Mouse (Mus musculus) large intestine, adult 2 months (tissue): ENCODE data around the gene Ttc41. TPM values are rescaled to one million over a fixed set of nuclear protein-coding genes. Genes with fewer than 3 reads are reported as not detected.

ENCODE experiments used
- DNase-seq: peaks from one replicate; pipeline ENCODE4 v3.0.0-alpha.2; 2012; ENCODE audit warnings: low read depth, low spot score
- WGBS: fragments of 180-500 bp; shearing (Covaris S2); methylation state at CpG from one replicate; pipeline ENCODE4 v1.1.7; 2018; 5-methylcytosine and 5-hydroxymethylcytosine counted together
- polyA plus RNA-seq: library from polyadenylated mRNA; depleted of rRNA; stranded (reverse); fragments of >200 nt; gene quantifications from 2 replicates; pipeline ENCODE4 v1.2.3, GENCODE M21; 2012; rRNA removed

Gene Ttc41
- polyA plus RNA-seq, 1 experiment = 0.74 TPM

DNA sequence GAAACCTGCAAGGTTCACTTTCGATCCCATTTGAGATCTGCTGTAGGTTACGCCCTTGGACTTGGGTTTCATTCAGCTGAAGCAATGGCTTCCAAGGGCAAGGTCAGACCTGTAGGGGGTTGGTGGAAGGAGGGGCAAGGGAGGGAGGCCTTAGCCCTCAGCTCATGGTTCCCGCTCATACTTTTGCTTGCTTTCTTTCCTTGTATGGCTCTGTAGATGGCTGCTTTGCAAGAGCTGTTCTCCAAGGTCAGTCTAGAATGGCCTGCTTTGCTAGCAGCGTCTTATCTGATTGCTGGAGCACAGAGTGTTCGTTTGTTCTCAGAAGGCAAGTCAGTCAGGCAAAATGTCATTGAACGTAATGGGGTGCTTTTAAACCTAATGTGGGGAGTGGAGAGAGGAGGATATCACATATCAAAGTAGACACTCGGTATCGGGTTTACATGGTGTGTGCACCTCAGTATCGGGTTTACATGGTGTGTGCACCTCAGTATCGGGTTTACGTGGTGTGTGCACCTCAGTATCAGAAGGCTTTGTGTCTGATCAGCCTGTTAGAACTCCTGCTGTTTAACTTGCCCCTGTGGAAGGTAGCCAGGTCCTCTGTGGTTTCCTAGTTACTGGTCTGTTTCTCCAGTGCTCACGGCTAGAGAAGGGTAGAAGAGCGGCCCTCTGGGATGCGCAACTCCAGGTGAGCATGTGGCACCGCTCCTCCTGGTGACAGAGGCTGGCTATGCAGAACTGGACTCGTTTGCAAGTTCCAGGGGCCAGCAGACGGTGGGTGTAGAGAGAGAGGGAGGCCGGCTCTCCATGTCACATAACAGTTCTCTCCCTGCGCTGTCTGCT, 108.9 kb downstream of the Ttc41 start:
- WGBS = 81% methylated on average over 19 of the region's 19 CpGs
- DNase-seq = no peak

DNA sequence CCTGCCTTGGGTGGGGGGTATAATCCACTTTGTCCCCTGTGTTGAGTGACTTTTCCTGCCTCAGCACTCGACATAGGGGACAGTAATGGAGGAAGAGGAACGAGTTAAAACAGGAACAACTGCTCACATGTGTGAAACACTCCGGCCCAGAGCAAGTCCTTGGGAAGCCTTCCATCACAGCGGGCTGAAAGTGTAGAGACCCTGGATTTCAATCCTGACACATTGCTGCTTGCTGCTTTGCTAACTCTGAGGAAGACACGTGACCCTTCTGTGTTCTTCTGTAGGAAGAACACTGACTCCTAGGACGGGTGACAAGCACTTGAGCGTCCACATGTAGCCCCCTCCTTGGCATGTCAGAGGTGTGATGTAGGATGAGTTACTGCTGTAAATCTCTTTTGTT, 109.5 kb downstream of the Ttc41 start:
- WGBS = 88% methylated on average over 7 of the region's 7 CpGs
- no peak for DNase-seq

DNA sequence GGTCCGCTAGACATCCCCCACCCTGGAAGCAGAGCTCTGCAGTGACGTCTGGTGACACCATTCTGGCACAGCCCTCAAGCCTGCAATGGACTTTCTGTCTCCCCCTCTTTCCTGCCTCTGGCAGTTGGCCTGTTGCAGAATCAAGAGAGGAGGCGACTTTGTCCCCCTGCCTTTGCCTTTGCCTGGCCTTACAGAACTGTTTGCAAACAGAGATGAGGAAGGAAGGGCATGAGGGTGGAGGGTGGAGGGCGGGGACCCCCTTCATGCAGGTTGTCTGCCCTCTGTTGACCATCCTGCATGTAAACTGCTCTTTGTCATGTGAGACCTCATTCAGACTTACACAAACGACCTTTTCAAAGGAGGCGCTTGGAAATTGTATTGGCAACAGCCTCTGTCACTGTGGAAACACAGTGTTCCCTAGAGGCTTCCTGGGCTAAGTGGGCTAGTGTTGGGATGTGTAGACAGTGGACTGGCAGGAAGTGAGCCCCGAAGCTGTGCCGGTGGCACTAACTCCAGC, 114.1 kb downstream of the Ttc41 start:
- no peak for DNase-seq
- WGBS = 56% methylated on average over 8 of the region's 8 CpGs

DNA sequence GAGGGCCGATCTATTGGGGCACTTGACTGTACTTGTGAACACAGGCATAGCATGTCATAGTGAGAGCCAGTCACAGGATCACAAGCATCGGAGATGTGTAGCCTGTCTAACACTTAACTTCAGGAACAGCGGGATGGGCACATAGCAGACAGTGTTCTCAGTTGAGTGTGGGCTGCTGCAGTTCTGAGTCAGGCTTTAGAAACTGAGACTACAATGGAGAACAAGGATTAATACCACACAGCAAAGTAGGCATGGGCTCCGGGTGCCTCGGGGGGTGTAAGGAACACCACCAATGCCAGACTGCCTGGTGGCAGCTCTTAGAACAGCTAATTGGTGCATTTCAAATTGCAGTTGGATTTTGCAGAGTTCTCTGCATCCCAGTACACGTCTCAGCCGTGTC, 115.4 kb downstream of the Ttc41 start:
- no peak for DNase-seq
- WGBS = 95% methylated on average over 7 of the region's 7 CpGs

DNA sequence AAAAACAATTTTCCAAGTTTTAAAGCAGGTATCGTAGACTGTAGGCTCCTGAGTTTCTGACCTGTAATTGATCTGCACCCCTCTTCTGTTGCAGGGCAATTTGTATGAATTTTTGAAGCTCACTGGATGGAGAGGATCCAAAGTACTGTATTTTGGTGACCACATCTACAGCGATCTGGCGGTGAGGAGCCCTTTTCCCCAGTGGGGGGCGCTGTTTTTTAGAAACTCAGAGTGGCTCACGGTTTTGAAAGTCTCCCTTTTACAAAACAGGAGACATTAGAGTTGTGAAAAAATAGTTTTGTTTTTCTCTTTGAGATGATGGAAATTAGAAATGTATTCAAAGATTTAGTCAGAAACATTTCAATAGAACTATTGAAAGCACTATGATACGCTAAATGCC, 118.5 kb downstream of the Ttc41 start:
- WGBS = 87% methylated on average over 6 of the region's 6 CpGs
- DNase-seq = no peak

DNA sequence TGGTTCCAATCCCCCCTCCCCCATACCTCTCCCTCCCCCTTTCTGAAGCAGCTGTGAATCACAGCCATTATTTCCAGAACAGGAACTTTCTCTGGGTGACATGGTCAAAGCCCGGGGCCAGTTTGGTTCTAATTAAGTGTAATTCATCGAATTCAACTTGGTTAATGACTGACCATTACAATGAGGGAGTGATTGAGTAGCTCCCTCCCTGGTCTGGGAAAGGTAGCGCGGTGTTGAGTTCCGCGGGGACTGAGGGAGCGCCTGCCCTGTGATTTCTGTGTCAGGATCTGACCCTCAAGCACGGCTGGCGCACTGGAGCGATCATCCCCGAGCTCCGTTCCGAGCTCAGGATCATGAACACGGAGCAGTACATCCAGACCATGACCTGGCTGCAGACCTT, 119.3 kb downstream of the Ttc41 start:
- DNase-seq = no peak
- 91% methylated on average over 14 of the region's 14 CpGs for WGBS

DNA sequence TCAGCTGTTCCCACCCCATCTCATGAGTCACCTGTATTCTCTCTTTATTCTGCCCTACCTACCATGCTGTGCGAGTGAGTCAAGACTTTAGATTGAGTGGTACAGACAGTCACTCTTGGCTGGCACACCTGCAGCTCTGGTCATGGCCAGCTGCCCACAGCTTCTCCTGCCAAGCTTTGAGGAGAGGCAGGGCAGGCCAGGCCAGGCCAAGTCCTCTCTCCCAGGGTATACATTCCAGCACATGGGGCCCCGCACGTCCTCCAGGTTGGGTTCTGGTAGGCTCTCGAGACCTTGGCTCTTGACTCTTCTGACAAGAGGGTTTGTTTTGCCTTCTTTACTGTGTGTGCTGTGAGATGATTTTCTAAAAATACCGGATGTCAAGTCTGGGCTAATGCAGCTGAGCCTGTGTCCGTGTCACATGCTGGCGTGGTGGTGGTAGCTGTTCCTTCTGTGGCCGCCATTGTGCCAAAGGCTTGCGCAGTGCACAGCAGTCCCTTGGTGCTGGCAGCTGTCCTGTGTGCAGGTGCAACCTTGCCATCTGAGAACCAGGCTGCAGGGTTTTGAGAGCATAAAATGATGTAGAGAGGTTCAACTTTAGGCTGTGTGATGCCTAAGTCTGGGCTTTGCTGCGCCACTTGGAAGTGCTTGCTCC, 120.4 kb downstream of the Ttc41 start:
- DNase-seq = no peak
- 85% methylated on average over 10 of the region's 10 CpGs for WGBS

Other genes starting within 250 kb of the Ttc41 start
- 0.70 and 0.89 TPM in 2 replicates for gene Syn3, start 206.9 kb upstream of the Ttc41 start, polyA plus RNA-seq
- 93.0 and 94.2 TPM in 2 replicates for gene Hsp90b1, start 302 bp upstream of the Ttc41 start, polyA plus RNA-seq
- gene Gm49358, start 58.2 kb downstream of the Ttc41 start, polyA plus RNA-seq = not detected in 2 replicates
- 3.2 and 3.3 TPM in 2 replicates for gene Nt5dc3, start 73.2 kb downstream of the Ttc41 start, polyA plus RNA-seq